Mouse (Mus musculus) CD4-positive naive resting alpha-beta T cell, adult 57 days (primary cell): ENCODE measurements around the gene Gm6710. TPM values are rescaled to one million over a fixed set of nuclear protein-coding genes. Genes with fewer than 3 reads are reported as not detected.

Source experiments
- total RNA-seq: library from RNA; stranded (reverse); gene quantifications from one replicate; pipeline ENCODE4 v1.2.4, GENCODE M21; 2023

Gm6710 gene
- 4.5 TPM for total RNA-seq

DNA sequence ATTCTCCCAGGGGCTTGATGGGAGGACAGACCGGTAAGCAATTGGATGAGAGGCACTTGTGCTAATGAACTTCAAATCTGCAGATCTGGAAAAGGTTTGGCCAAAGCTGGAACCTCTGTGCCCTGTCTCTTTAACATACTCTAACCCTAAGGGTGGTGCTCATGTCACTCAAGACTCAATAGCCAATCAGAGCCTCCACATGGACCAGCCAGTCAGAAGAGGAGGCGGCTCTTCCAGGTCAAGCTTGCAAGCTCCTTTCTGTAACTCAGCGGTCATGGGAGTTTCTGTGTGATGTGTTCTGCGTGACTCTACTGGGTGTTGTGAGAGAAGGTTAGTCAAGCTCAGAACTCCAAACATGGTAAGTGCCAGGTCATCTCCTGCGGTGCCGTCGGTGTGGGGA, at the start of gene Gm6710:
Gene Gm6710 (plus strand): TSS at position 196 of the 400 bp plus-strand sequence.

Other genes with a start within 250 kb of the Gm6710 start
- gene Gm11007, start 225.2 kb upstream of the Gm6710 start, total RNA-seq, result not detected
- gene Zfp969, start 165.6 kb upstream of the Gm6710 start, total RNA-seq, result not detected
- gene Gm2007, start 127.7 kb upstream of the Gm6710 start, total RNA-seq, result not detected
- gene Gm14288, start 68.1 kb upstream of the Gm6710 start, total RNA-seq, result not detected
- gene Zfp966, start 61.9 kb downstream of the Gm6710 start, total RNA-seq, result 3.3 TPM
- 4.5 TPM for gene Gm2026, start 96.1 kb downstream of the Gm6710 start, total RNA-seq